Mouse (Mus musculus) monocyte, adult 5-6 weeks (primary cell): Measurements from ENCODE around the gene Trim65. TPM values are rescaled to one million over a fixed set of nuclear protein-coding genes. Genes with fewer than 3 reads are reported as not detected.

Source experiments
- ATAC-seq: fragments of 153-309, 156-312 bp; replicated peaks from 2 replicates; pipeline ENCODE4 v1.8.0; 2017; ENCODE audit warnings: mild to moderate bottlenecking; ENCODE audit not compliant: low TSS enrichment, insufficient number of reproducible peaks, severe bottlenecking, poor library complexity, low FRiP score
- total RNA-seq: library from RNA; stranded (forward); fragments of 200-1000, 200-491, 200-594 nt; gene quantifications from 3 replicates; pipeline ENCODE4 v1.2.3, GENCODE M21; 2017

The Trim65 gene
- total RNA-seq, 1 experiment from 2014 or later: 20.1 TPM

GRCm38 (mm10) chr11:116078221-116078620 is 52.7 kb downstream of the Trim65 start:
- ATAC-seq: peak; percentile 51

GRCm38 (mm10) chr11:116077446-116078204 is 53.3 kb downstream of the Trim65 start, which contains the start of gene Unc13d:
Gene Unc13d, minus strand, starts transcription at chr11:116077961.
- peak; percentile 68 for ATAC-seq

GRCm38 (mm10) chr11:116076836-116077235 is 54.1 kb downstream of the Trim65 start:
- no peak for ATAC-seq

- ATAC-seq: no peak
Observed at GRCm38 (mm10) chr11:116076266-116076540, 54.7 kb downstream of the Trim65 start.

- ATAC-seq: no peak
Observed at GRCm38 (mm10) chr11:116075539-116076265, 55.2 kb downstream of the Trim65 start.

GRCm38 (mm10) chr11:116074436-116074991 is 56.4 kb downstream of the Trim65 start:
- no peak for ATAC-seq

- no peak for ATAC-seq
Observed at GRCm38 (mm10) chr11:116072608-116073007, 58.3 kb downstream of the Trim65 start.

Other genes with a start within 250 kb of the Trim65 start
- 0.87 to 5.0 TPM (median 0.96 TPM) in 3 replicates for gene Smim5, start 231.2 kb downstream of the Trim65 start, total RNA-seq
- 0.49 TPM in 1 of 3 replicates, not detected in the others for gene Smim6, start 219.1 kb downstream of the Trim65 start, total RNA-seq
- 109 to 210 TPM (median 121 TPM) in 3 replicates for gene Sap30bp, start 197.8 kb downstream of the Trim65 start, total RNA-seq
- 16.2 to 25.6 TPM (median 23.2 TPM) in 3 replicates for gene Recql5, start 197.7 kb downstream of the Trim65 start, total RNA-seq
- not detected in 3 replicates for gene Itgb4, start 156.4 kb downstream of the Trim65 start, total RNA-seq
- gene Galk1, start 118.4 kb downstream of the Trim65 start, total RNA-seq: 3.6 to 6.4 TPM (median 5.8 TPM) in 3 replicates
- 1,370 to 2,118 TPM (median 2,068 TPM) in 3 replicates for gene H3f3b, start 103.2 kb downstream of the Trim65 start, total RNA-seq
- gene Unk, start 100.8 kb downstream of the Trim65 start, total RNA-seq: 8.3 to 18.3 TPM (median 11.6 TPM) in 3 replicates
- gene Unc13d, start 53.2 kb downstream of the Trim65 start, total RNA-seq: 27.7 to 53.1 TPM (median 29.1 TPM) in 3 replicates
- 59.0 to 73.8 TPM (median 62.7 TPM) in 3 replicates for gene Wbp2, start 44.1 kb downstream of the Trim65 start, total RNA-seq
- gene Trim47, start 3.9 kb downstream of the Trim65 start, total RNA-seq: not detected in 3 replicates
- 10.7 to 28.4 TPM (median 15.3 TPM) in 3 replicates for gene Mrpl38, start 7.7 kb upstream of the Trim65 start, total RNA-seq
- gene Fbf1, start 37.0 kb upstream of the Trim65 start, total RNA-seq: 12.9 to 31.1 TPM (median 16.4 TPM) in 3 replicates
- gene Ten1, start 67.7 kb upstream of the Trim65 start, total RNA-seq: 27.4 to 31.3 TPM (median 30.8 TPM) in 3 replicates
- 26.1 to 35.6 TPM (median 28.5 TPM) in 3 replicates for gene Acox1, start 67.9 kb upstream of the Trim65 start, total RNA-seq
- 0.21 TPM in 1 of 3 replicates, not detected in the others for gene Evpl, start 106.9 kb upstream of the Trim65 start, total RNA-seq
- 18.0 to 34.3 TPM (median 25.7 TPM) in 3 replicates for gene Srp68, start 143.1 kb upstream of the Trim65 start, total RNA-seq
- not detected in 3 replicates for gene Galr2, start 149.8 kb upstream of the Trim65 start, total RNA-seq
- 39.7 to 67.5 TPM (median 48.1 TPM) in 3 replicates for gene Exoc7, start 176.1 kb upstream of the Trim65 start, total RNA-seq
- 0.19 to 0.39 TPM in 2 of 3 replicates, not detected in the other for gene Foxj1, start 204.3 kb upstream of the Trim65 start, total RNA-seq